Mouse (Mus musculus): ENCODE results near the gene Arhgdia. TPM values are rescaled to one million over a fixed set of nuclear protein-coding genes. Genes with fewer than 3 reads are reported as not detected.
A peak's percentile ranks its signal among the peaks of the same experiment; 100 is the strongest.

The Arhgdia gene
- polyA plus RNA-seq, 1 experiment from 2014 or later = 464 TPM

GRCm38 (mm10) chr11:120555260-120555659 lies 26.2 kb downstream of the Arhgdia start:
- ATAC-seq (replicated peaks) = no peak
- H3K9ac ChIP-seq (replicated peaks) = no peak overlapping the region
- peaks cover 3% of the 10 kb centered on the region for H3K4me1 ChIP-seq
- peaks cover 18% of the 10 kb centered on the region for H3K36me3 ChIP-seq
- no peak overlapping the region for H3K27ac ChIP-seq (replicated peaks)
- H3K9me3 ChIP-seq = no peaks in the 10 kb centered on the region
- no peak overlapping the region for H3K4me2 ChIP-seq (replicated peaks)
- H3K27me3 ChIP-seq = no peaks in the 10 kb centered on the region
- no peak overlapping the region for H3K4me3 ChIP-seq
- WGBS = 82% methylated on average over 2 of the region's 2 CpGs

DNA sequence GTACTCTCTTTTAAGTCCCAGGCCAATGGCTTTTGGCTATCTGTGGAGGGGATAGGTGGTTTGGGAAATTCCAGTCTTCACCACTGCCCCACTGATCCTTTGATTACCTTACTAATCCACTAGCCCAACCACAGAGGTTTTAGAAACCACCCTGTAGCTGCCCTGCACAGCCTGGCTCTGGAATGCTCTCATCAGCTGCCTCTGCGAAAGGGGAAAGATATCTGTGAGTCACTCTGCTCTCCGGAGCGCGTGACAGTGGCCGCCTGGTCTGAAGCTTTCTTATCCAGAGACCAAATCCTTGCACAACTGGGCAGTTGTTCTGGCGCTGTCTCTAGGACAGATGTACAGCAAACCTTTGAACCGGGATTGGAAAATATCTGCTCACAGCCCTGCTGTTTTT lies 26.6 kb downstream of the Arhgdia start:
- Histone ChIP-seq H3K9ac (replicated peaks) (no peak overlapping the region), H3K9me3 (no peaks in the 10 kb centered on the region), H3K4me2 (replicated peaks) (no peak overlapping the region), H3K36me3 (peaks cover 13% of the 10 kb centered on the region), H3K4me3 (no peak overlapping the region), H3K27ac (replicated peaks) (no peak overlapping the region), H3K27me3 (no peaks in the 10 kb centered on the region), H3K4me1 (peaks cover 7% of the 10 kb centered on the region)
- ATAC-seq (replicated peaks) = no peak
- 81% methylated on average over 7 of the region's 7 CpGs for WGBS

DNA sequence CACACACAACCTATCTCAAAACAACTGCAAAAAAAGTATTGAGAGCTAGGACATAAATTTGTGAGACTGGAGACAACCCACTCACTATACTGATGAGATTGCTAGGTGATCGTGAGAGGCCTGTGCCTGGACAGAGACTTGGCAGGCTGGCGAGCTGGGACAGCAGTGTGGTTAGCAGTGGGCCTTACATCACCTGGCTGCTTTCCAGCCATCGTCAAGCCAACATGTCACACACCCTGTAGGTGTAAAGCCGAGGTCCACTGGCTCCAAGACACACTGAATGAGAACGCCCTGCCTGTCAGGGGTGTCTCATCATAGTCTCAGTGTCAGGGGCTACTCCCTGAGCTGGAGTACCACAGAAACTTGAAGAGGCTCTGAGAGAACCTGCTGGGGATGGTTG lies 28.7 kb downstream of the Arhgdia start:
- Histone ChIP-seq H3K9me3 (no peaks in the 10 kb centered on the region), H3K9ac (replicated peaks) (no peak overlapping the region), H3K4me2 (replicated peaks) (no peak overlapping the region), H3K27me3 (no peaks in the 10 kb centered on the region), H3K36me3 (no peaks in the 10 kb centered on the region), H3K27ac (replicated peaks) (no peak overlapping the region), H3K4me1 (peaks cover 20% of the 10 kb centered on the region), H3K4me3 (no peak overlapping the region)
- ATAC-seq (replicated peaks) = no peak
- whole genome bisulfite sequencing = 68% methylated on average over 5 of the region's 5 CpGs

GRCm38 (mm10) chr11:120550810-120551440 lies 30.5 kb downstream of the Arhgdia start, which contains the start of gene Ppp1r27:
Gene Ppp1r27, minus strand, starts transcription at chr11:120551132.
- ATAC-seq (replicated peaks) = no peak
- Histone ChIP-seq H3K9me3 (no peaks in the 10 kb centered on the region), H3K27ac (replicated peaks) (peak within 1 kb of the TSS; percentile 71), H3K4me1 (peaks cover 26% of the 10 kb centered on the region), H3K4me3 (peak within 1 kb of the TSS; percentile 84), H3K4me2 (replicated peaks) (peak within 1 kb of the TSS; percentile 83), H3K27me3 (no peaks in the 10 kb centered on the region), H3K9ac (replicated peaks) (peak within 1 kb of the TSS; percentile 86), H3K36me3 (peaks cover 4% of the 10 kb centered on the region; the same call in 1 of the 2 replicates)
- 93% methylated on average over 28 of the region's 28 CpGs for WGBS

GRCm38 (mm10) chr11:120549986-120550809 lies 31.2 kb downstream of the Arhgdia start:
- Histone ChIP-seq H3K4me1 (peaks cover 26% of the 10 kb centered on the region), H3K4me2 (replicated peaks) (peak overlapping the region; percentile 83), H3K4me3 (peak overlapping the region; percentile 84), H3K27me3 (no peaks in the 10 kb centered on the region), H3K9ac (replicated peaks) (peak overlapping the region; percentile 86), H3K36me3 (peaks cover 4% of the 10 kb centered on the region; the same call in 1 of the 2 replicates), H3K27ac (replicated peaks) (peak overlapping the region; percentile 71), H3K9me3 (no peaks in the 10 kb centered on the region)
- ATAC-seq (replicated peaks) = peak; percentile 62
- WGBS = 77% methylated on average over 11 of the region's 11 CpGs

- Histone ChIP-seq H3K36me3 (peaks cover 10% of the 10 kb centered on the region), H3K27ac (replicated peaks) (peak within 1 kb of the TSS; percentile 71), H3K9ac (replicated peaks) (peak within 1 kb of the TSS; percentile 86), H3K4me2 (replicated peaks) (peak within 1 kb of the TSS; percentile 83), H3K4me1 (peaks cover 26% of the 10 kb centered on the region), H3K4me3 (peak within 1 kb of the TSS; percentile 84), H3K9me3 (no peaks in the 10 kb centered on the region), H3K27me3 (no peaks in the 10 kb centered on the region)
- WGBS = under 1% methylated on average over 75 of the region's 87 CpGs
- peak; percentile 94 for ATAC-seq (replicated peaks)
Observed at GRCm38 (mm10) chr11:120549168-120549945, 32.1 kb downstream of the Arhgdia start, which contains the start of gene Mcrip1. Gene Mcrip1, minus strand, starts transcription at chr11:120549727.

GRCm38 (mm10) chr11:120548786-120549167 lies 32.6 kb downstream of the Arhgdia start:
- Histone ChIP-seq H3K27ac (replicated peaks) (peak overlapping the region; percentile 71), H3K36me3 (peaks cover 14% of the 10 kb centered on the region), H3K27me3 (no peaks in the 10 kb centered on the region), H3K4me1 (peaks cover 26% of the 10 kb centered on the region), H3K9ac (replicated peaks) (peak overlapping the region; percentile 86), H3K4me3 (peak overlapping the region; percentile 84), H3K9me3 (no peaks in the 10 kb centered on the region), H3K4me2 (replicated peaks) (peak overlapping the region; percentile 83)
- WGBS = 23% methylated on average over 7 of the region's 7 CpGs
- no peak for ATAC-seq (replicated peaks)

GRCm38 (mm10) chr11:120548214-120548613 lies 33.2 kb downstream of the Arhgdia start:
- no peak for ATAC-seq (replicated peaks)
- Histone ChIP-seq H3K36me3 (peaks cover 17% of the 10 kb centered on the region), H3K9me3 (no peaks in the 10 kb centered on the region), H3K27ac (replicated peaks) (no peak overlapping the region), H3K9ac (replicated peaks) (0 out of 2 replicates have a peak overlapping the region, but pooled peaks have one; percentile 86), H3K27me3 (no peaks in the 10 kb centered on the region), H3K4me3 (peak overlapping the region; percentile 84; the same call in 1 of the 2 replicates), H3K4me1 (peaks cover 26% of the 10 kb centered on the region), H3K4me2 (replicated peaks) (peak overlapping the region; percentile 83)
- WGBS = 89% methylated on average over 3 of the region's 3 CpGs

DNA sequence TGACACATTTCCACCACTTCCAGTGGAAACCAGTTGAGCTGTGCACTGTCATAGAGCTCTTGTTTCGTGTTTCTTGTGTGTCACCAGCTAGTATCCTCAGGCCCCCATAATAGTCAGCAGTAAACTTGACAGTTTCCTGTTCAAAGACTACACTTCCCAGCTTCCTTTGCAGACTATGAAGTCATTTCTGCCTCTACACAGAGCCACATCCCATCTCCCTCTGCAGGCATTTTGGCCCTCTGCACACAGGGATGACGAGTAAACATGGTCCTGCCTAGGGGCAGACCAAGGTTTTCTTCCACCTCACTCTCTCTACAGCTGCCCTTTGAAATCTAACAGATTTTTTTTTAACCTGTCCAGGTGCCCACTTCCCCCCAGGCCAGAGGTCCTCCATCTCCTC lies 34.0 kb downstream of the Arhgdia start:
- 62% methylated on average over 2 of the region's 2 CpGs for WGBS
- H3K27me3 ChIP-seq = no peaks in the 10 kb centered on the region

DNA sequence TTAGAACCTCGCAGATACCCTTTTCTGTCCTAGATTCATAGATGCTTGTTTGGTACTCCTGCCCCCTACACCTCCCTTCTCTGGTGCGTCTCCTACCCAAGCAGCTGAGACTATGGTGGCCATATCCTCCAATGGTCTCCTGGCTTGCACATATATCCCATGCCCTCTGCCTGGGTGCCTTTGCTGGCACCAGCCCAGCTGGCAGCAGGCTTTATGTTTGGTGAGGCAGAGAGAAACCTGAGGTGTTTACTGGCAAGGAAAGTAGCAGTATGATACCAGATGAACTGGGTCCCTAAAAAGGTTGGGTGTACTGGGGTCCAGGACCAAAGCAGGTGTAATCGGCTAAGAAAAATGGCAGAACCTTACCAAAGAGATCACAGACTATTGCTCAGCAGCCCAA lies 35.5 kb downstream of the Arhgdia start:
- Histone ChIP-seq H3K27me3 (no peaks in the 10 kb centered on the region), H3K4me1 (peaks cover 26% of the 10 kb centered on the region), H3K4me2 (replicated peaks) (no peak overlapping the region), H3K4me3 (no peak overlapping the region), H3K9ac (replicated peaks) (no peak overlapping the region), H3K9me3 (no peaks in the 10 kb centered on the region), H3K36me3 (peaks cover 31% of the 10 kb centered on the region), H3K27ac (replicated peaks) (no peak overlapping the region)
- ATAC-seq (replicated peaks) = no peak
- WGBS = 89% methylated on average over 3 of the region's 3 CpGs

More for the DNA sequence above, 34.0 kb downstream of the Arhgdia start:
- H3K9ac ChIP-seq (replicated peaks) = no peak overlapping the region
- peaks cover 26% of the 10 kb centered on the region for H3K4me1 ChIP-seq
- no peaks in the 10 kb centered on the region for H3K9me3 ChIP-seq
- no peak overlapping the region for H3K27ac ChIP-seq (replicated peaks)
- no peak overlapping the region for H3K4me3 ChIP-seq
- ATAC-seq (replicated peaks) = no peak
- H3K4me2 ChIP-seq (replicated peaks) = no peak overlapping the region
- H3K36me3 ChIP-seq = peaks cover 25% of the 10 kb centered on the region

DNA sequence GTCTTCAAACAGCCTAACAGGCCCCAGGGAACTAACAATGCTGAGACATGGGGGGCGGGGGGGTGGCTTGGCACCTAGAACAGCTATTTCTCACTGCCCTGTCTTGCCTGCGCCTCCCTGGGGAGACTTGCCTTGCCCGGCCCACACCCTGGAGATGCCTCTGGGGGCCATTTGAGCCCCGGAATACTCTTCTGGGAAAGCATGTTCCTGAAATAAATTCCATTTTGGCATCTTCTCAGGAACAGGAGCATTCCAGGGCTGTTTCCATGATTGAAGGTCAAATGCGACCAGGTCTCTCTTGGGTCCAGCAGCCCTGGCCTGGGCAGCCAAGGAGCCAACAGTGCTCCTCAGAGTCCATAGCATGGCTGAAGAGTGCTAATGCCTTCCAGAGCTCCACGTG lies 39.0 kb downstream of the Arhgdia start:
- Histone ChIP-seq H3K9ac (replicated peaks) (no peak overlapping the region), H3K9me3 (no peaks in the 10 kb centered on the region), H3K4me3 (no peak overlapping the region), H3K4me2 (replicated peaks) (no peak overlapping the region), H3K27ac (replicated peaks) (no peak overlapping the region), H3K4me1 (peaks cover 7% of the 10 kb centered on the region; the same call in 1 of the 2 replicates), H3K36me3 (peaks cover 31% of the 10 kb centered on the region), H3K27me3 (no peaks in the 10 kb centered on the region)
- no peak for ATAC-seq (replicated peaks)
- 86% methylated on average over 6 of the region's 6 CpGs for WGBS
